Mouse (Mus musculus): ENCODE data around the gene Tssk3.

The Tssk3 gene

DNA sequence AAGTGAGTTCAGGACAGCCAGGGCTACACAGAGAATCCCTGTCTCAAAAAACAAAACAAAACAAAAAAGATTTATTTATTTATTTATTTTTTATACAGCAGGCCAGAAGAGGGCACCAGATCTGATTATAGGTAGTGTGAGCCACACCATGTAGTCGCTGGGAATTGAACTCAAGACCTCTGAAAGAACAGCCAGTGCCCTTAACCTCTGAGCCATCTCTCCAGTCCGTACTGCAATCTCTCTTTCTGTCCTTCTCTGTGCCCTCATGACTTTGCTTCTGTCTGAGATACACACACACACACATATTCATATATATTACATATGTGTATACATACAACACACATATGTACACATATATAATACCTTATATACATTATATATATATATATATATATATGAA is 40.0 kb downstream of the Tssk3 start:
- in situ Hi-C loops (cut with MboI, MseI), result no loop called here

- in situ Hi-C loops (cut with MboI, MseI), result no loop called here
Observed at GRCm38 (mm10) chr4:129448713-129449112, 42.1 kb downstream of the Tssk3 start.

- in situ Hi-C loops (cut with MboI, MseI), result no loop called here
Observed at GRCm38 (mm10) chr4:129447778-129448563, 42.9 kb downstream of the Tssk3 start.

DNA sequence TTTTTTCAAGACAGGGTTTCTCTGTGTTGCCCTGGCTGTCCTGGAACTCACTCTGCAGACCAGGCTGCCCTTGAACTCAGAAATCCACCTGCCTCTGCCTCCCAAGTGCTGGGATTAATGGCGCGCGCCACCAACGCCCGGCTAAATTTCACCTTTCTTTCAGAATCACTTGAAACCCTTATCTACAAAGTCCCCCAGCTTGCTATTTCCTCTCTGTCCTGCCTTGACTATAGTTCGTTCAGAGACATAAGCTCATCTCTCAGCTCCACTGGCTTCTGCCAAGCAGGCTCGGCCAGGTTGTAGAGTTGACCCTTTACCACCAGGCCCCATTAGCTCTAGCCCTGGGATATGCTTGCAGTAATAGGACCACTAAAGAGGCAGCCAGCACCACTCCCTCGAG is 43.5 kb downstream of the Tssk3 start:
- in situ Hi-C loops (cut with MboI, MseI), result no loop called here

GRCm38 (mm10) chr4:129441145-129441544 is 49.7 kb downstream of the Tssk3 start:
- in situ Hi-C loops (cut with MboI, MseI), result no loop called here

DNA sequence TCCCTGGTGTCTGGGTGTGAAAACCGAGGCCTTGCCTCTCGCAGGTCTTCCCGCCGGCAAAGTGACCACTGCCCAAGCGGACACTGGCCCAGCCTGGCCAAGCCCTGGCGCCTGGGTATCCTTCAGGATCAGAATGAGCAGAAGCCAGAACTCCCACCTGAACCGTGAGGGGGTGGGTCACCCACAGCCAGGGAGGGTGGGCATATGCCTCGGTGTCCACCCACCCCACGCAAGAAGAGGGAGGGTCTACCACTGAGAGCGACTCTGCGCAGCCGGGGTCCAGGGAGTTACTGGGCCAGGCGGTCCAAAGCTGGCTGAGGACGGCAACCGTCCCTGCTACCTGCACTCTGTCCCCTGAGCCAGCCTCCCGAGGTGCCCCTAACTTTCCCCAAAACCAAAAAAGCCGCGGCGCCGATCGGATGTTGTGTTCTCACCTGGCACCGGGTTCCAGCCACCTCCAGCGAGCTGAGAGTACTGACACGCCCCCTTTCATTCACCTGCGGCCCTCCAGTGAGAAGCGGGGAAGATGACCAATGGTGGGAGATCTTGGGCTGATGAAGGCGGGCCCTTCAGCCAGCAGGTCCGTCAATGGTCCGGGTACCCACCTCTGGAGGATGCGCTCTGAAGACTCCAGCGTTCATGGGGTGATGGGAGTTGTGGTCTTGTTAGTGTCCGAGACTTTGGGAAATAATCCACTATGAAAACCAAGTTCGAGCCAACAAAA is 50.3 kb downstream of the Tssk3 start, which contains the start of gene Zbtb8b:
Gene Zbtb8b (minus strand): TSS at position 514 of the 724 bp plus-strand sequence.
- in situ Hi-C loops (cut with MboI, MseI), result no loop called here

Data from regulatory T cell (primary cell).